Mouse (Mus musculus) liver, embryonic 16.5 days (tissue): Measurements from ENCODE around the gene Tpp2. TPM values are rescaled to one million over a fixed set of nuclear protein-coding genes. Genes with fewer than 3 reads are reported as not detected.
"Not testable (repeated sequence)": the region's sequence is repeated elsewhere in the genome, so short reads cannot be mapped to it uniquely, and the experiment has no call there.

Source experiments
- ATAC-seq: fragments of 200-750 bp; cut with Nextera tagmentation; 2 replicates; pipeline ENCODE4 v1.8.0; 2017; ENCODE audit warnings: low read depth, mild to moderate bottlenecking, moderate number of reproducible peaks, moderate library complexity
- H3K27ac ChIP-seq: fragments of 300-500 bp; sonication (generic); 2 replicates; pipeline ENCODE4 v1.5.1; 2014; ENCODE audit warnings: mild to moderate bottlenecking, low read length
- H3K27me3 ChIP-seq: fragments of 300-500 bp; sonication (generic); 2 replicates; pipeline ENCODE4 v1.6.1; 2014; ENCODE audit warnings: low read depth, low read length, mixed read lengths; ENCODE audit not compliant: control insufficient read depth, insufficient read depth
- H3K36me3 ChIP-seq: fragments of 300-500 bp; sonication (generic); 2 replicates; pipeline ENCODE4 v1.6.1; 2014; ENCODE audit warnings: mild to moderate bottlenecking; ENCODE audit not compliant: control insufficient read depth, insufficient read depth
- H3K4me1 ChIP-seq: fragments of 300-500 bp; sonication (generic); 2 replicates; pipeline ENCODE4 v1.6.1; 2014; ENCODE audit warnings: low read depth, low read length, mixed read lengths; ENCODE audit not compliant: control insufficient read depth
- H3K4me2 ChIP-seq: fragments of 300-500 bp; sonication (generic); 2 replicates; pipeline ENCODE4 v1.6.1; 2014; ENCODE audit warnings: low read depth, low read length, mixed read lengths
- H3K4me3 ChIP-seq: fragments of 300-500 bp; sonication (generic); 2 replicates; pipeline ENCODE4 v1.5.1; 2014; ENCODE audit warnings: low read depth, mild to moderate bottlenecking, low read length
- H3K9ac ChIP-seq: fragments of 300-500 bp; sonication (generic); 2 replicates; pipeline ENCODE4 v1.6.1; 2014; ENCODE audit warnings: low read depth, low read length
- H3K9me3 ChIP-seq: fragments of 300-500 bp; sonication (generic); replicated peaks from 2 replicates; pipeline ENCODE4 v1.6.1; 2016; ENCODE audit warnings: low read length; ENCODE audit not compliant: control insufficient read depth
- WGBS: fragments of 180-500 bp; shearing (Covaris S2); extraction: QIAGEN DNeasy Blood & Tissue Kit; methylation state at CpG from one replicate; pipeline ENCODE4 v1.1.7; 2014; ENCODE audit not compliant: insufficient replicate concordance; 5-methylcytosine and 5-hydroxymethylcytosine counted together
- polyA plus RNA-seq: library from polyadenylated mRNA; unstranded; fragments of >200 nt; fragmentation: Nextera tagmentation; extraction: Ambion mirVana; gene quantifications from 2 replicates; pipeline ENCODE4 v1.2.1, GENCODE M21; 2015

Gene Tpp2
- 23.8 and 24.2 TPM in 2 replicates for polyA plus RNA-seq

- peak; percentile 98 for ATAC-seq
- under 1% methylated on average over 81 of the region's 81 CpGs for WGBS
- Histone ChIP-seq H3K27ac (peak within 1 kb of the TSS; percentile 99), H3K36me3 (no peaks in the 10 kb centered on the region), H3K9me3 (no peaks in the 10 kb centered on the region), H3K4me1 (peaks cover 10% of the 10 kb centered on the region), H3K4me3 (peak within 1 kb of the TSS; percentile 98), H3K9ac (peak within 1 kb of the TSS; percentile 98), H3K4me2 (peak within 1 kb of the TSS; percentile 85), H3K27me3 (no peaks in the 10 kb centered on the region)
Observed at GRCm38 (mm10) chr1:43933488-43934415, at the start of gene Tpp2. Gene Tpp2, plus strand, starts transcription at chr1:43933647.

- H3K4me2 ChIP-seq, H3K27ac ChIP-seq, H3K9ac ChIP-seq, H3K4me1 ChIP-seq, ATAC-seq, H3K4me3 ChIP-seq, H3K36me3 ChIP-seq, H3K9me3 ChIP-seq, H3K27me3 ChIP-seq: not testable (repeated sequence)
- WGBS: 35% methylated on average over 11 of the region's 11 CpGs
Observed at GRCm38 (mm10) chr1:43888358-43888757, 45.1 kb upstream of the Tpp2 start.

GRCm38 (mm10) chr1:43895742-43896141 is 37.7 kb upstream of the Tpp2 start:
- H3K27ac ChIP-seq: no peak overlapping the region
- no peak for ATAC-seq
- no peak overlapping the region for H3K4me2 ChIP-seq
- H3K36me3 ChIP-seq: no peaks in the 10 kb centered on the region
- H3K27me3 ChIP-seq: no peaks in the 10 kb centered on the region
- no peaks in the 10 kb centered on the region for H3K4me1 ChIP-seq
- no peaks in the 10 kb centered on the region for H3K9me3 ChIP-seq
- no peak overlapping the region for H3K9ac ChIP-seq
- H3K4me3 ChIP-seq: no peak overlapping the region

GRCm38 (mm10) chr1:43897131-43897530 is 36.3 kb upstream of the Tpp2 start:
- 39% methylated on average over 2 of the region's 2 CpGs for WGBS
- no peaks in the 10 kb centered on the region for H3K36me3 ChIP-seq

GRCm38 (mm10) chr1:43897987-43898386 is 35.5 kb upstream of the Tpp2 start:
- H3K36me3 ChIP-seq: no peaks in the 10 kb centered on the region
- no peaks in the 10 kb centered on the region for H3K27me3 ChIP-seq
- H3K4me3 ChIP-seq: no peak overlapping the region
- no peak overlapping the region for H3K9ac ChIP-seq
- H3K9me3 ChIP-seq: no peaks in the 10 kb centered on the region
- H3K27ac ChIP-seq: no peak overlapping the region
- H3K4me2 ChIP-seq: no peak overlapping the region
- no peak for ATAC-seq
- no peaks in the 10 kb centered on the region for H3K4me1 ChIP-seq
- 79% methylated on average over 18 of the region's 18 CpGs for WGBS

More at GRCm38 (mm10) chr1:43897131-43897530, 36.3 kb upstream of the Tpp2 start:
- Histone ChIP-seq H3K4me3 (no peak overlapping the region), H3K27ac (no peak overlapping the region), H3K4me1 (no peaks in the 10 kb centered on the region), H3K27me3 (no peaks in the 10 kb centered on the region), H3K9me3 (no peaks in the 10 kb centered on the region), H3K9ac (no peak overlapping the region), H3K4me2 (no peak overlapping the region)
- no peak for ATAC-seq

GRCm38 (mm10) chr1:43898991-43899714 is 34.3 kb upstream of the Tpp2 start:
- 36% methylated on average over 18 of the region's 18 CpGs for WGBS
- ATAC-seq: no peak
- no peaks in the 10 kb centered on the region for H3K36me3 ChIP-seq
- H3K9ac ChIP-seq: no peak overlapping the region
- no peaks in the 10 kb centered on the region for H3K27me3 ChIP-seq
- no peaks in the 10 kb centered on the region for H3K4me1 ChIP-seq
- H3K27ac ChIP-seq: no peak overlapping the region
- no peak overlapping the region for H3K4me3 ChIP-seq
- no peak overlapping the region for H3K4me2 ChIP-seq
- H3K9me3 ChIP-seq: no peaks in the 10 kb centered on the region

- no peak for ATAC-seq
- no peak overlapping the region for H3K9ac ChIP-seq
- no peaks in the 10 kb centered on the region for H3K27me3 ChIP-seq
- no peaks in the 10 kb centered on the region for H3K4me1 ChIP-seq
- 51% methylated on average over 1 of the region's 1 CpGs for WGBS
- H3K4me2 ChIP-seq: no peak overlapping the region
- no peaks in the 10 kb centered on the region for H3K36me3 ChIP-seq
- H3K4me3 ChIP-seq: no peak overlapping the region
- H3K27ac ChIP-seq: no peak overlapping the region
- H3K9me3 ChIP-seq: no peaks in the 10 kb centered on the region
Observed at GRCm38 (mm10) chr1:43902417-43902816, 31.0 kb upstream of the Tpp2 start.

- Histone ChIP-seq H3K9me3 (no peaks in the 10 kb centered on the region), H3K4me1 (no peaks in the 10 kb centered on the region), H3K27me3 (no peaks in the 10 kb centered on the region), H3K9ac (no peak overlapping the region), H3K4me3 (no peak overlapping the region), H3K4me2 (no peak overlapping the region), H3K27ac (no peak overlapping the region), H3K36me3 (no peaks in the 10 kb centered on the region)
- WGBS: 52% methylated on average over 4 of the region's 4 CpGs
- no peak for ATAC-seq
Observed at GRCm38 (mm10) chr1:43902855-43903254, 30.6 kb upstream of the Tpp2 start.

- no peaks in the 10 kb centered on the region for H3K4me1 ChIP-seq
- H3K27me3 ChIP-seq: no peaks in the 10 kb centered on the region
- no peak overlapping the region for H3K27ac ChIP-seq
- 52% methylated on average over 2 of the region's 2 CpGs for WGBS
- no peak overlapping the region for H3K9ac ChIP-seq
- no peak for ATAC-seq
- no peaks in the 10 kb centered on the region for H3K9me3 ChIP-seq
- H3K4me2 ChIP-seq: no peak overlapping the region
- no peak overlapping the region for H3K4me3 ChIP-seq
- no peaks in the 10 kb centered on the region for H3K36me3 ChIP-seq
Observed at GRCm38 (mm10) chr1:43915428-43915827, 18.0 kb upstream of the Tpp2 start.
